Mouse (Mus musculus) intestine, postnatal 0 days (tissue): ENCODE measurements at regions not wholly inside any gene's neighbourhood (a gene's known extent, or its start where the extent isn't known, plus 50 kb on each side); places are given as distances from the start of the nearest gene placed in this dataset.

Source experiments
- ATAC-seq: fragments of 200-750 bp; cut with Nextera tagmentation; 2 replicates; pipeline ENCODE4 v1.8.0; 2017; ENCODE audit warnings: mild to moderate bottlenecking, moderate TSS enrichment, moderate library complexity
- H3K27ac ChIP-seq: fragments of 300-500 bp; sonication (generic); 2 replicates; pipeline ENCODE4 v1.5.1; 2014; ENCODE audit warnings: mild to moderate bottlenecking, low read depth, low read length, moderate library complexity
- H3K27me3 ChIP-seq: fragments of 300-500 bp; sonication (generic); replicated peaks from 2 replicates; pipeline ENCODE4 v1.6.1; 2014; ENCODE audit warnings: low read length, mixed read lengths; ENCODE audit not compliant: control insufficient read depth, insufficient read depth
- H3K36me3 ChIP-seq: fragments of 300-500 bp; sonication (generic); 2 replicates; pipeline ENCODE4 v1.6.1; 2014; ENCODE audit warnings: mild to moderate bottlenecking, moderate library complexity; ENCODE audit not compliant: control insufficient read depth, insufficient read depth
- H3K4me1 ChIP-seq: fragments of 300-500 bp; sonication (generic); replicated peaks from 2 replicates; pipeline ENCODE4 v1.6.1; 2014; ENCODE audit warnings: antibody characterized with exemption, low read length, mixed read lengths; ENCODE audit not compliant: control insufficient read depth, insufficient read depth
- H3K4me2 ChIP-seq: fragments of 300-500 bp; sonication (generic); replicated peaks from 2 replicates; pipeline ENCODE4 v1.6.1; 2014; ENCODE audit warnings: low read depth, mild to moderate bottlenecking, moderate library complexity
- H3K4me3 ChIP-seq: fragments of 300-500 bp; sonication (generic); 2 replicates; pipeline ENCODE4 v1.5.1; 2014; ENCODE audit warnings: low read depth, low read length
- H3K9ac ChIP-seq: fragments of 300-500 bp; sonication (generic); 2 replicates; pipeline ENCODE4 v1.6.1; 2014; ENCODE audit warnings: mild to moderate bottlenecking, low read depth, low read length
- H3K9me3 ChIP-seq: fragments of 300-500 bp; sonication (generic); 2 replicates; pipeline ENCODE4 v1.6.1; 2016; ENCODE audit warnings: mixed run types; ENCODE audit not compliant: control insufficient read depth
- CTCF ChIP-seq: sonication (generic); IDR thresholded peaks from 2 replicates; pipeline ENCODE4 v1.5.1; 2016; ENCODE audit warnings: low read depth, mild to moderate bottlenecking, control low read depth, antibody characterized with exemption, moderate library complexity
- WGBS: fragments of 180-500 bp; shearing (Covaris S2); extraction: QIAGEN DNeasy Blood & Tissue Kit; methylation state at CpG from one replicate; pipeline ENCODE4 v1.1.7; 2014; 5-methylcytosine and 5-hydroxymethylcytosine counted together

DNA sequence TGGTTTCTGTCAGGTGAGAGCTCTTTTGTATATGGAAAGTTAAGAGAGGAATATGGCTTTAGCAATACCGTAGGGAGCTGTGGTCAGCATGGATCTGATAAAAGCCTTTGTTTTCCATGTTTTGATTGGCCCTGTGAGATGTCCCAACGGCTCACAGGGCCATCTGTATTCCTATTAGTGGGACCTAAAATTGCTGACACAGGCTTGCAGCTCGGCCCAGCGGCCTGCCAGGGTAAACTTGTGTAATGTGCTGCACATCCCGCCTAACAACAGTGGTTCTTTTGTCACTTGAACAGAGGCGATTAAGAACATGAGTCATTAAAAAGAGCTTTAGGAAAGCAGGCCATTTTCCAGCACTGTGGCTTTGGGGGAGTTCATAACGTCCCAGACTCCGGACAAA is 159.0 kb upstream of the Cdkn2b start:
- no peak for TF ChIP-seq CTCF
- Histone ChIP-seq H3K27ac (no peak overlapping the region), H3K36me3 (no peaks in the 10 kb centered on the region), H3K9ac (no peak overlapping the region), H3K9me3 (no peaks in the 10 kb centered on the region), H3K27me3 (no peaks in the 10 kb centered on the region), H3K4me2 (no peak overlapping the region), H3K4me3 (no peak overlapping the region), H3K4me1 (0 out of 2 replicates have a peak, but pooled peaks cover 2% of the 10 kb centered on the region)
- WGBS, result 47% methylated on average over 8 of the region's 8 CpGs
- peak; percentile 41; the same call in 1 of the 2 replicates for ATAC-seq

- H3K9me3 ChIP-seq, result no peaks in the 10 kb centered on the region
- TF ChIP-seq CTCF, result no peak
- H3K4me3 ChIP-seq, result no peak overlapping the region
- H3K27me3 ChIP-seq, result no peaks in the 10 kb centered on the region
- 81% methylated on average over 3 of the region's 3 CpGs for WGBS
- H3K27ac ChIP-seq, result no peak overlapping the region
- H3K36me3 ChIP-seq, result no peaks in the 10 kb centered on the region
- no peak overlapping the region for H3K9ac ChIP-seq
- H3K4me1 ChIP-seq, result 0 out of 2 replicates have a peak, but pooled peaks cover 2% of the 10 kb centered on the region
- H3K4me2 ChIP-seq, result no peak overlapping the region
- no peak for ATAC-seq
Observed at GRCm38 (mm10) chr4:89469406-89469805, 158.6 kb upstream of the Cdkn2b start.

DNA sequence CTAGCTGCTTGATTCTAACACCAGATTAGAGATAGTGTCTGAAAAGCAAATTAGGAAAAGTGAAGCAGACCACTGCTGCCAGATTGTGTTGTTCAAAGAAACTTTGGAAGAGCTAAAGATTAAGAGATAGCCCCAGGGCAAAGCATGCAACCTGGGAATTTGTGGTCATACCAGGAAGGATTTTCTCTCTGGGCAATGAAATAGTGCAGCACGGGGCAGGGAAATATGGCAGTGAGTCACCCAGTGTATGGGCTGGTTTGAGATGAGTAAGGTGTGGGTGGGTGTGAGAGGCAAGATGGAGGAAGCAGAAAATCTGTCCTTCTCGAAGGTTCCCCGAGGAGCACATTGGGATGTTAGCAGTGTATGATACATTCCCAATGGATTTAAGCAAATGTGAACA is 155.9 kb upstream of the Cdkn2b start:
- no peaks in the 10 kb centered on the region for H3K9me3 ChIP-seq
- H3K4me2 ChIP-seq, result no peak overlapping the region
- no peak overlapping the region for H3K27ac ChIP-seq
- WGBS, result 84% methylated on average over 3 of the region's 3 CpGs
- H3K36me3 ChIP-seq, result no peaks in the 10 kb centered on the region
- no peak for ATAC-seq
- no peaks in the 10 kb centered on the region for H3K27me3 ChIP-seq
- H3K9ac ChIP-seq, result no peak overlapping the region
- H3K4me1 ChIP-seq, result 0 out of 2 replicates have a peak, but pooled peaks cover under 1% of the 10 kb centered on the region
- TF ChIP-seq CTCF, result no peak
- H3K4me3 ChIP-seq, result no peak overlapping the region

GRCm38 (mm10) chr4:89463121-89463520 is 152.3 kb upstream of the Cdkn2b start:
- no peak overlapping the region for H3K9ac ChIP-seq
- no peak overlapping the region for H3K27ac ChIP-seq
- 87% methylated on average over 4 of the region's 4 CpGs for WGBS
- no peak for TF ChIP-seq CTCF
- H3K4me1 ChIP-seq, result 0 out of 2 replicates have a peak, but pooled peaks cover 3% of the 10 kb centered on the region
- no peak overlapping the region for H3K4me3 ChIP-seq
- H3K27me3 ChIP-seq, result no peaks in the 10 kb centered on the region
- H3K9me3 ChIP-seq, result no peaks in the 10 kb centered on the region
- H3K36me3 ChIP-seq, result no peaks in the 10 kb centered on the region
- no peak for ATAC-seq
- H3K4me2 ChIP-seq, result no peak overlapping the region

- 0 out of 2 replicates have a peak, but pooled peaks cover 3% of the 10 kb centered on the region for H3K4me1 ChIP-seq
- no peak overlapping the region for H3K9ac ChIP-seq
- H3K27me3 ChIP-seq, result no peaks in the 10 kb centered on the region
- H3K4me3 ChIP-seq, result no peak overlapping the region
- ATAC-seq, result no peak
- H3K36me3 ChIP-seq, result no peaks in the 10 kb centered on the region
- H3K9me3 ChIP-seq, result no peaks in the 10 kb centered on the region
- WGBS, result 64% methylated on average over 7 of the region's 7 CpGs
- H3K27ac ChIP-seq, result no peak overlapping the region
- TF ChIP-seq CTCF, result no peak
- H3K4me2 ChIP-seq, result no peak overlapping the region
Observed at GRCm38 (mm10) chr4:89460170-89460762, 149.4 kb upstream of the Cdkn2b start.

DNA sequence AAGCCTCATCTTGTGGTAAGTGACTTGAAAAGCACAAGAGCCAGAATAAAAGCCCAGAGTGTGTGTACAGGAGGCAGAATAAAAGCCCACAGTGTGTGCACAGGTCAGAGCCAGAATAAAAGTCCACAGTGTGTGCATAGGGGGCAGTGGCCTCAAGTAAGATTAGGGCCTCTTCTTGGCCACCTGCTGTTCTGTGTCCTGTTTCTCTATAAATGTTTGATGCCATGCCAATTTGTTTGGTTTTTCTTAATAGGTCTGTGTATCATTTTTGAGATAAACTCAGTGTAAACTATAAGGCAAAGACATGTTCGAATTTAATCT is 148.5 kb upstream of the Cdkn2b start:
- 0 out of 2 replicates have a peak, but pooled peaks cover 3% of the 10 kb centered on the region for H3K4me1 ChIP-seq
- H3K4me3 ChIP-seq, result no peak overlapping the region
- H3K4me2 ChIP-seq, result no peak overlapping the region
- no peak overlapping the region for H3K27ac ChIP-seq
- no peak overlapping the region for H3K9ac ChIP-seq
- no peak for ATAC-seq
- 69% methylated on average over 1 of the region's 1 CpGs for WGBS
- no peaks in the 10 kb centered on the region for H3K27me3 ChIP-seq
- no peaks in the 10 kb centered on the region for H3K36me3 ChIP-seq
- no peak for TF ChIP-seq CTCF
- no peaks in the 10 kb centered on the region for H3K9me3 ChIP-seq
